Mouse (Mus musculus) kidney, adult 8-10 months (tissue): ENCODE results near the gene Rnf115.
"Not testable (repeated sequence)": the region's sequence is repeated elsewhere in the genome, so short reads cannot be mapped to it uniquely, and the experiment has no call there.

Experiments used
- DNase-seq, 2 experiments: peaks; one replicate each; pipeline ENCODE4 v3.0.0; 2022

Rnf115 gene

GRCm38 (mm10) chr3:96708684-96709064 lies 18.8 kb upstream of the Rnf115 start:
- DNase-seq: no peak

GRCm38 (mm10) chr3:96714286-96714685 lies 13.2 kb upstream of the Rnf115 start:
- no peak for DNase-seq

- no peak for DNase-seq
Measured at GRCm38 (mm10) chr3:96715854-96716253, 11.6 kb upstream of the Rnf115 start.

GRCm38 (mm10) chr3:96719173-96719572 lies 8.3 kb upstream of the Rnf115 start:
- DNase-seq: peak in 1 of 2 experiments; percentile 35

GRCm38 (mm10) chr3:96727828-96728633 lies 567 bp downstream of the Rnf115 start:
- no peak for DNase-seq

- no peak for DNase-seq
Measured at GRCm38 (mm10) chr3:96728634-96729402, 1.4 kb downstream of the Rnf115 start.

- DNase-seq: no peak
Measured at GRCm38 (mm10) chr3:96729403-96729784, 1.9 kb downstream of the Rnf115 start.

GRCm38 (mm10) chr3:96730785-96731184 lies 3.3 kb downstream of the Rnf115 start:
- no peak for DNase-seq

GRCm38 (mm10) chr3:96733984-96734383 lies 6.5 kb downstream of the Rnf115 start:
- no peak for DNase-seq

GRCm38 (mm10) chr3:96735200-96735599 lies 7.7 kb downstream of the Rnf115 start:
- DNase-seq: no peak

- peak in 1 of 2 experiments; percentile 26 for DNase-seq
Measured at GRCm38 (mm10) chr3:96737013-96737740, 9.7 kb downstream of the Rnf115 start.

- DNase-seq: no peak
Measured at GRCm38 (mm10) chr3:96737995-96738394, 10.5 kb downstream of the Rnf115 start.

GRCm38 (mm10) chr3:96740279-96740678 lies 12.8 kb downstream of the Rnf115 start:
- DNase-seq: not testable (repeated sequence)

- DNase-seq: no peak
Measured at GRCm38 (mm10) chr3:96744348-96744747, 16.9 kb downstream of the Rnf115 start.

GRCm38 (mm10) chr3:96746829-96747228 lies 19.4 kb downstream of the Rnf115 start:
- DNase-seq: no peak

GRCm38 (mm10) chr3:96755935-96756334 lies 28.5 kb downstream of the Rnf115 start:
- no peak for DNase-seq

- no peak for DNase-seq
Measured at GRCm38 (mm10) chr3:96757691-96758090, 30.2 kb downstream of the Rnf115 start.

GRCm38 (mm10) chr3:96759695-96760094 lies 32.2 kb downstream of the Rnf115 start:
- DNase-seq: no peak

- no peak for DNase-seq
Measured at GRCm38 (mm10) chr3:96764528-96764927, 37.1 kb downstream of the Rnf115 start.

- no peak for DNase-seq
Measured at GRCm38 (mm10) chr3:96769971-96770370, 42.5 kb downstream of the Rnf115 start.

GRCm38 (mm10) chr3:96772949-96773348 lies 45.5 kb downstream of the Rnf115 start:
- DNase-seq: no peak

- DNase-seq: peak; percentile 60 to 61
Measured at GRCm38 (mm10) chr3:96777120-96777519, 49.7 kb downstream of the Rnf115 start.

- DNase-seq: no peak
Measured at GRCm38 (mm10) chr3:96782236-96782635, 54.8 kb downstream of the Rnf115 start.
